Mouse (Mus musculus): ENCODE data around the gene Btbd35f16. TPM values are rescaled to one million over a fixed set of nuclear protein-coding genes. Genes with fewer than 3 reads are reported as not detected.

The Btbd35f16 gene
- polyA plus RNA-seq (2017; shearing (Covaris generic)): not detected

GRCm38 (mm10) chrX:3956902-3957301, at the start of gene Btbd35f16:
TSS of gene Btbd35f16 (minus strand) at chrX:3957002.

Other genes starting within 250 kb of the Btbd35f16 start
- gene Btbd35f10, start 204.1 kb downstream of the Btbd35f16 start, polyA plus RNA-seq (2017; shearing (Covaris generic)): not detected
- gene Btbd35f3, start 80.7 kb upstream of the Btbd35f16 start, polyA plus RNA-seq (2017; shearing (Covaris generic)): not detected
- not detected for gene Btbd35f28, start 239.6 kb upstream of the Btbd35f16 start, polyA plus RNA-seq (2017; shearing (Covaris generic))